ENCODE assay signal across 8 mouse cellular contexts in genomic region chr10:128367899-128368401, GRCm38 (mm10). TPM values are rescaled to one million over a fixed set of nuclear protein-coding genes. Genes with fewer than 3 reads are reported as not detected.
DNase-seq lines count a peak whose midpoint lies in the region; ATAC-seq and TF ChIP-seq lines count a peak whose summit lies in the region.

No protein-coding gene starts in this region.

- peak overlapping the region; percentile 89 for H3K4me2 ChIP-seq in heart, embryonic 14.5 days (ENCODE audit: low read length)
- H3K4me2 ChIP-seq in hindbrain, postnatal 0 days (ENCODE audit: low read depth, low read length) = peak overlapping the region; percentile 90
- peak overlapping the region; percentile 68 for H3K4me2 ChIP-seq in midbrain, embryonic 11.5 days

- no peak for TF ChIP-seq POLR2A in cortical plate, adult 2 months (IDR thresholded peaks at IDR 0.05; ENCODE audit: extremely low read depth, insufficient read depth, low read length)

- peak overlapping the region; percentile 88 to 90 for H3K27ac ChIP-seq in heart, embryonic 14.5 days (replicated peaks in 1 of 2; ENCODE audit: control insufficient read depth in 1 of 2, insufficient read depth in 1 of 2, low read depth in 2 of 2, low read length in 2 of 2)
- H3K27ac ChIP-seq in cortical plate, adult 2 months (ENCODE audit: insufficient read depth, low read length) = peak overlapping the region; percentile 91
- peak overlapping the region; percentile 95 for H3K27ac ChIP-seq in hindbrain, postnatal 0 days
- peak overlapping the region; percentile 86 for H3K27ac ChIP-seq in midbrain, embryonic 11.5 days (ENCODE audit: low read depth, low read length)

- peak overlapping the region; percentile 78 for H3K9ac ChIP-seq in heart, embryonic 14.5 days (ENCODE audit: low read length)
- H3K9ac ChIP-seq in hindbrain, postnatal 0 days (replicated peaks; ENCODE audit: low read length) = peak overlapping the region; percentile 76
- peak overlapping the region; percentile 66 for H3K9ac ChIP-seq in midbrain, embryonic 11.5 days (ENCODE audit: low read length)

- TF ChIP-seq CTCF in cortical plate, adult 2 months (IDR thresholded peaks at IDR 0.05; ENCODE audit: extremely low read depth, insufficient read depth, low read length) = no peak
- no peak for TF ChIP-seq CTCF in hindbrain, postnatal 0 days (IDR thresholded peaks at IDR 0.05; ENCODE audit: low read depth)

- WGBS in heart, embryonic 14.5 days = 18% methylated on average over 19 of the region's 19 CpGs
- WGBS in hindbrain, postnatal 0 days = 11% methylated on average over 19 of the region's 19 CpGs
- 17% methylated on average over 19 of the region's 19 CpGs for WGBS in midbrain, embryonic 11.5 days

- peaks cover 6 to 11% of the 10 kb centered on the region in 2 experiments for H3K4me1 ChIP-seq in heart, embryonic 14.5 days (ENCODE audit: control insufficient read depth in 2 of 2, insufficient read depth in 2 of 2, low read length in 2 of 2)
- H3K4me1 ChIP-seq in cortical plate, adult 2 months (ENCODE audit: control insufficient read depth, insufficient read depth, low read length) = peaks cover 2% of the 10 kb centered on the region; the same call in 1 of the 2 replicates
- peaks cover 15% of the 10 kb centered on the region for H3K4me1 ChIP-seq in hindbrain, postnatal 0 days (ENCODE audit: insufficient read depth, low read length)
- peaks cover 8% of the 10 kb centered on the region for H3K4me1 ChIP-seq in midbrain, embryonic 11.5 days (ENCODE audit: control insufficient read depth, insufficient read depth, low read length)

- ATAC-seq in heart, embryonic 14.5 days (ENCODE audit: insufficient number of reproducible peaks, insufficient read depth, low FRiP score, low read depth) = no peak
- ATAC-seq in hindbrain, postnatal 0 days = no peak
- ATAC-seq in midbrain, embryonic 11.5 days (ENCODE audit: low FRiP score) = no peak

- no peak for DNase-seq in heart, postnatal 4 days
- peak; percentile 36 for DNase-seq in hindbrain, postnatal 0 days (ENCODE audit: low spot score)
- DNase-seq in midbrain, embryonic 11.5 days (ENCODE audit: low spot score, missing footprints) = peak; percentile 89
- no peak for DNase-seq in yolk sac, embryonic 10.5 days (ENCODE audit: low spot score)
- DNase-seq in cerebellum, postnatal 10 days = no peak
- DNase-seq in Muller cell, postnatal 12 days (ENCODE audit: inconsistent ontology term) = no peak

- H3K4me3 ChIP-seq in heart, embryonic 14.5 days (ENCODE audit: control insufficient read depth in 1 of 2, insufficient read depth in 1 of 2, low read depth in 1 of 2, low read length in 2 of 2) = peak overlapping the region; percentile 68 to 69
- peak overlapping the region; percentile 87 for H3K4me3 ChIP-seq in cortical plate, adult 2 months (ENCODE audit: insufficient read depth, low read length)
- peak overlapping the region; percentile 62 for H3K4me3 ChIP-seq in hindbrain, postnatal 0 days (ENCODE audit: low read length)
- peak overlapping the region; percentile 59 for H3K4me3 ChIP-seq in midbrain, embryonic 11.5 days (ENCODE audit: low read depth, low read length)

- no peaks in the 10 kb centered on the region for H3K9me3 ChIP-seq in heart, embryonic 14.5 days (ENCODE audit: control insufficient read depth, low read length)
- H3K9me3 ChIP-seq in hindbrain, postnatal 0 days (ENCODE audit: low read length) = no peaks in the 10 kb centered on the region
- no peaks in the 10 kb centered on the region for H3K9me3 ChIP-seq in midbrain, embryonic 11.5 days (ENCODE audit: control insufficient read depth, low read length)

- no peaks in the 10 kb centered on the region for H3K27me3 ChIP-seq in heart, embryonic 14.5 days (ENCODE audit: control insufficient read depth, insufficient read depth, low read length)
- no peaks in the 10 kb centered on the region for H3K27me3 ChIP-seq in hindbrain, postnatal 0 days (ENCODE audit: insufficient read depth, low read length)
- H3K27me3 ChIP-seq in midbrain, embryonic 11.5 days (ENCODE audit: control insufficient read depth, insufficient read depth, low read length) = no peaks in the 10 kb centered on the region

- peaks cover 24% of the 10 kb centered on the region for H3K36me3 ChIP-seq in heart, embryonic 14.5 days (ENCODE audit: control insufficient read depth, insufficient read depth, low read length)
- peaks cover 8% of the 10 kb centered on the region; the same call in 1 of the 2 replicates for H3K36me3 ChIP-seq in hindbrain, postnatal 0 days (ENCODE audit: insufficient read depth, low read length)
- H3K36me3 ChIP-seq in midbrain, embryonic 11.5 days (ENCODE audit: control insufficient read depth, insufficient read depth, low read length) = peaks cover 5% of the 10 kb centered on the region; the same call in 1 of the 2 replicates

RNA-seq across cellular contexts. Expression of gene Coq10a, which starts 0.8 kb away (rescaled TPM):
- polyA plus RNA-seq in heart, embryonic 14.5 days (2014; fragmentation: Nextera tagmentation; extraction: Ambion mirVana) = 23.5 TPM in 2 replicates
- total RNA-seq in heart, postnatal 4 days (2021) = 10 to 100 TPM; 82.0 to 85.7 TPM
- 101 and 103 TPM in 2 replicates for polyA plus RNA-seq in cortical plate, adult 2 months (2012; rRNA removed)
- 26.9 and 42.1 TPM in 2 replicates for total RNA-seq in hindbrain, postnatal 0 days (2014; rRNA removed)
- 50.8 and 52.1 TPM in 2 replicates for polyA plus RNA-seq in hindbrain, postnatal 0 days (2015; fragmentation: Nextera tagmentation; extraction: Ambion mirVana)
- 23.1 and 23.4 TPM in 2 replicates for polyA plus RNA-seq in midbrain, embryonic 11.5 days (2014; fragmentation: Nextera tagmentation; extraction: Ambion mirVana)

RNA-seq across cellular contexts. Expression of gene Ankrd52, which starts 9.0 kb away (rescaled TPM):
- polyA plus RNA-seq in heart, embryonic 14.5 days (2014; fragmentation: Nextera tagmentation; extraction: Ambion mirVana) = 7.9 and 9.9 TPM in 2 replicates
- total RNA-seq in heart, postnatal 4 days (2021) = 10 to 100 TPM; 44.4 to 44.9 TPM
- polyA plus RNA-seq in cortical plate, adult 2 months (2012; rRNA removed) = 30.0 and 30.4 TPM in 2 replicates
- total RNA-seq in hindbrain, postnatal 0 days (2014; rRNA removed) = 38.8 and 39.5 TPM in 2 replicates
- 9.1 and 10.6 TPM in 2 replicates for polyA plus RNA-seq in hindbrain, postnatal 0 days (2015; fragmentation: Nextera tagmentation; extraction: Ambion mirVana)
- 7.5 and 8.6 TPM in 2 replicates for polyA plus RNA-seq in midbrain, embryonic 11.5 days (2014; fragmentation: Nextera tagmentation; extraction: Ambion mirVana)

RNA-seq across cellular contexts. Expression of gene Cs, which starts 30.4 kb away (rescaled TPM):
- polyA plus RNA-seq in heart, embryonic 14.5 days (2014; fragmentation: Nextera tagmentation; extraction: Ambion mirVana) = 493 and 524 TPM in 2 replicates
- 100 to 1,000 TPM; 819 to 825 TPM for total RNA-seq in heart, postnatal 4 days (2021)
- 224 and 233 TPM in 2 replicates for polyA plus RNA-seq in cortical plate, adult 2 months (2012; rRNA removed)
- 274 and 311 TPM in 2 replicates for total RNA-seq in hindbrain, postnatal 0 days (2014; rRNA removed)
- polyA plus RNA-seq in hindbrain, postnatal 0 days (2015; fragmentation: Nextera tagmentation; extraction: Ambion mirVana) = 262 and 285 TPM in 2 replicates
- 236 and 248 TPM in 2 replicates for polyA plus RNA-seq in midbrain, embryonic 11.5 days (2014; fragmentation: Nextera tagmentation; extraction: Ambion mirVana)

RNA-seq across cellular contexts. Expression of gene Slc39a5, which starts 33.1 kb away (rescaled TPM):
- polyA plus RNA-seq in heart, embryonic 14.5 days (2014; fragmentation: Nextera tagmentation; extraction: Ambion mirVana) = not detected in 2 replicates
- not detected for total RNA-seq in heart, postnatal 4 days (2021)
- polyA plus RNA-seq in cortical plate, adult 2 months (2012; rRNA removed) = 0.51 and 0.73 TPM in 2 replicates
- total RNA-seq in hindbrain, postnatal 0 days (2014; rRNA removed) = 0.58 and 2.3 TPM in 2 replicates
- 0.55 and 0.66 TPM in 2 replicates for polyA plus RNA-seq in hindbrain, postnatal 0 days (2015; fragmentation: Nextera tagmentation; extraction: Ambion mirVana)
- polyA plus RNA-seq in midbrain, embryonic 11.5 days (2014; fragmentation: Nextera tagmentation; extraction: Ambion mirVana) = not detected in 2 replicates

RNA-seq across cellular contexts. Expression of gene Nabp2, which starts 43.3 kb away (rescaled TPM):
- polyA plus RNA-seq in heart, embryonic 14.5 days (2014; fragmentation: Nextera tagmentation; extraction: Ambion mirVana) = 64.5 and 66.6 TPM in 2 replicates
- 10 to 100 TPM; 44.1 to 47.1 TPM for total RNA-seq in heart, postnatal 4 days (2021)
- 79.4 and 83.4 TPM in 2 replicates for polyA plus RNA-seq in cortical plate, adult 2 months (2012; rRNA removed)
- 73.9 and 98.9 TPM in 2 replicates for total RNA-seq in hindbrain, postnatal 0 days (2014; rRNA removed)
- 135 and 140 TPM in 2 replicates for polyA plus RNA-seq in hindbrain, postnatal 0 days (2015; fragmentation: Nextera tagmentation; extraction: Ambion mirVana)
- 131 and 154 TPM in 2 replicates for polyA plus RNA-seq in midbrain, embryonic 11.5 days (2014; fragmentation: Nextera tagmentation; extraction: Ambion mirVana)

Comparison
In these comparisons a context has a peak if more than half of its experiments do, and no peak if none do; other contexts are left out.
1. DNase-seq: peak in hindbrain, postnatal 0 days (single experiment) and midbrain, embryonic 11.5 days (single experiment); none in heart, postnatal 4 days (single experiment), yolk sac, embryonic 10.5 days (single experiment), cerebellum, postnatal 10 days (0 of 2) and Muller cell, postnatal 12 days (single experiment).
2. Peak in every context shown above with its lines, with median percentiles within 50 percentile points of each other: H3K27ac ChIP-seq, H3K4me2 ChIP-seq, H3K4me3 ChIP-seq and H3K9ac ChIP-seq.